Mouse (Mus musculus): ENCODE data around the gene Zxdb. TPM values are rescaled to one million over a fixed set of nuclear protein-coding genes. Genes with fewer than 3 reads are reported as not detected.
A peak's percentile ranks its signal among the peaks of the same experiment; 100 is the strongest.
"Not testable (repeated sequence)": the region's sequence is repeated elsewhere in the genome, so short reads cannot be mapped to it uniquely, and the experiment has no call there.

Gene Zxdb
- polyA plus RNA-seq (2015; fragmentation: Nextera tagmentation; extraction: Ambion mirVana): 0.16 and 0.25 TPM in 2 replicates

DNA sequence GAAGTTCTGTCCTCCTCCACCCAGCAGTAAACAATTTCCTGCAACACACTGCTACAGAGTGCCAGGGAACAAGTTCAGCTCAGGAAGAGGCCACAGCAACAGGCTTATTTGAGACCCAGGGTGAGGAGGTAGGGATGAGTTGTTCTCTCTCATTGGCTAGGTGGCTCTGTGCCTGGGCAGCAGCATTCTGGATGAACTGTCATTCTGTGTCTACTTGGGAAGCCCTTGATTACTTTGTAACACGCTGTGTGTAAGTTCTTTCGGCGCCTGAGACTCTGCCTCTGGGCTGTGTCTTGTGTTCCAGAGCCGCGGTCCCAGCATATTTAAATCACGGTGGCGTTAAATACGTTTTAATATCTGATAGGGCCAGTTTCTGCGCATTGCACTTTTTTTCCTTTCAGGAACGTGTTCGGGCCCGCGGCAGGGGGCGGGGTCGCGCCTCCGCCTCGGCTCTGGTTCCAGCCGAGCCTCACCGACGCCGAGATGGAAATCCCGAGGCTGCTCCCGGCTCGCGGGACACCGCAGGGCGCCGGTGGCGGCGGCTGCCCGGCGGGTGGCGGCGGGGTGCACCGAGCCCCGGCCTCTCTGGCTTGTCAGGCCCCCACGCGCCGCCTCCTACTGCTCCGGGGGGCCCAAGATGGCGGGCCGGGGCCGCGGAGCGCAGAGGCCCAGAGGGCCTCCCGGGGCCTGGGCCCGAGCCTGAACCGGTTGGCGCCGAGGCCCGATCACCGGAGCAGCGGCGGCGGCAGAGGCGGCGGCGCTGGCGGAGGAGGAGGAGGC is at the start of gene Zxdb:
Zxdb (plus strand) TSS at position 378 of the 780 bp plus-strand sequence.
- not testable (repeated sequence) for H3K4me1 ChIP-seq (replicated peaks); H3K9ac ChIP-seq; H3K9me3 ChIP-seq (replicated peaks); H3K27me3 ChIP-seq; H3K4me3 ChIP-seq (replicated peaks); H3K27ac ChIP-seq (replicated peaks); H3K36me3 ChIP-seq (replicated peaks)
- H3K4me2 ChIP-seq: peak within 1 kb of the TSS; percentile 46
- WGBS (ENCODE audit: insufficient replicate concordance): no CpG with 5 or more reads among the region's 60 CpGs
- ATAC-seq (ENCODE audit: insufficient read depth): peak; percentile 61

DNA sequence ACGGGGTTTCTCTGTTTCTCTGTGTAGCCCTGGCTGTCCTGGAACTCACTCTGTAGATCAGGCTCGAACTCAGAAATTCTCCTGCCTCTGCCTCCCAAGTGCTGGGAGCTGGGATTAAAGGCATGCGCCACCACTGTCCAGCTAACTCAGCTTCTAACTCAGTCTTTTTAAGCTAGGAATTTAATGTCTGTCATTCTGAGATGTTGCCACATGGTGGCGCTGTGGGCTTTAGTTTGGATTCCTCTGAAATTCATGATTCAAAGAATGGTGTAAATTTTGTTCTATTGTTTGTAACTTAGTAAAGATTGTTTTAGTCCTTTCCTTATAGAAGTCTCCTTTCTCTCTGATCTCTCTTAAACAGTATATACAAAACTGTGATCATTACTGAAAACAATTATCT is 49.4 kb upstream of the Zxdb start:
- H3K4me1 ChIP-seq (replicated peaks): no peaks in the 10 kb centered on the region
- H3K4me2 ChIP-seq: no peak overlapping the region
- H3K4me3 ChIP-seq (replicated peaks): no peak overlapping the region
- no peak overlapping the region for H3K27ac ChIP-seq (replicated peaks)
- H3K27me3 ChIP-seq: peaks cover 3% of the 10 kb centered on the region; the same call in 1 of the 2 replicates
- WGBS (ENCODE audit: insufficient replicate concordance): 32% methylated on average over 4 of the region's 4 CpGs
- no peak for ATAC-seq (ENCODE audit: insufficient read depth)
- H3K36me3 ChIP-seq (replicated peaks): no peaks in the 10 kb centered on the region
- H3K9ac ChIP-seq: no peak overlapping the region
- no peaks in the 10 kb centered on the region for H3K9me3 ChIP-seq (replicated peaks)

DNA sequence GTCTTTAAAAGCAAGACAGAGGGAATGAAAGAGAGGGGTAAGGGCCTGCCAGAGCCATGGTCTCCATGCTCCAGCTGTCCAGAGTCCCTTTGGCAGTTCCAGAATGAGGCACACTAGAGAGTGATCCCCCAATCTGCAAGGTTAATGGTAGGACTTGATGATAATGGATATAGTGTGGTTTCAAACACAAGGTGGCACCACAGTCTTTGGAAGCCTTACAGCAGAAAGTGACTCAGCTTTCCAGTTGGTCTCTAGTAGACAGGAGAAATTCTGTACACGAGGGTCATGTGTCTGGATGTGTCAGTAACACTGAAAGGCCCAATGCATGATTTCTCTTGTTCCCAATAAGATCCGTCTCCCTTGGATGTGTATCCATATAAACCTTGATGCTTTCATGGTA is 42.8 kb upstream of the Zxdb start:
- not testable (repeated sequence) for H3K27me3 ChIP-seq; H3K4me3 ChIP-seq (replicated peaks); H3K9ac ChIP-seq; H3K4me1 ChIP-seq (replicated peaks); H3K27ac ChIP-seq (replicated peaks); ATAC-seq (ENCODE audit: insufficient read depth); H3K9me3 ChIP-seq (replicated peaks); H3K36me3 ChIP-seq (replicated peaks); H3K4me2 ChIP-seq
- no CpG with 5 or more reads among the region's 2 CpGs for WGBS (ENCODE audit: insufficient replicate concordance)

DNA sequence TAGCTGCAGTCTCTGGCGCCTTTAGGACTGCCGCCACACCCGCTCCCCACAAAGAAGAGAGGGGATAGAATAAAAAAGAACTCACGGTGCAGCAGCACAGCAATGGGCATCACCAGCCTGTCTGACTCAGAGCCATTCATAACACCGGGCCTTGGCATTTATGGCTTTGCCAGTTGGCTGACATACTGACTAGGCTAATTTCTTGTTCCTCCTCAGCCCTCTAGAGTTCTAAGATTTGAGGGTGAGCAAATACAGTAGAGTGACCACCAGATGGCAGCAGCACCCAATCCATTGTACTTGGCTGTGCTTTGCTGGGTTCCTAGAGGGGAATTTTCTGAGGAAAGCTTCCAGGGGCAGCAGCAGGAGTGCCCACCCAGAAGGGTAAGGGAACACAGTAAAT is 34.8 kb upstream of the Zxdb start:
- not testable (repeated sequence) for H3K4me3 ChIP-seq (replicated peaks); ATAC-seq (ENCODE audit: insufficient read depth); H3K9me3 ChIP-seq (replicated peaks); H3K27ac ChIP-seq (replicated peaks); H3K36me3 ChIP-seq (replicated peaks); H3K9ac ChIP-seq; H3K27me3 ChIP-seq; H3K4me1 ChIP-seq (replicated peaks); H3K4me2 ChIP-seq
- WGBS (ENCODE audit: insufficient replicate concordance): 75% methylated on average over 5 of the region's 5 CpGs

DNA sequence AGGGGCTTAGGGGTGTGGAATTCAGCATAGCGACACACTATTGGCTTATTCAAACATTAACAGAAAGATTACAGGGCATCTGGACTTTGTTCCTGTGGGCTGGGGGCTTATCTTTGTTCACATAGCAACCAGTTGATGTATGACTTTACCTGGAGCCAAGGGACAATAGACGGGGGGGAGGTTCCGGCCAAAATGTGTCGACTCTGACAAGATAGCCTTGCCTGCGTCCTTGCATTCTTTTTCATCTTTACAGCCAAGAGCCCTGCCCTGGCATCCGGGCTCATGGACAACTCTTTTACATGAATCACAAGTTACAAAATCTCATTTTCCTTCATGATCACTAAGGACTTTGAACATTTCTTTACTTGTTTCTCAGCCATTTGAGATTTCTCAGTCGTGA is 17.7 kb upstream of the Zxdb start:
- H3K27ac ChIP-seq (replicated peaks); H3K4me2 ChIP-seq; H3K36me3 ChIP-seq (replicated peaks); H3K9ac ChIP-seq; H3K9me3 ChIP-seq (replicated peaks); H3K4me3 ChIP-seq (replicated peaks); H3K4me1 ChIP-seq (replicated peaks); ATAC-seq (ENCODE audit: insufficient read depth); H3K27me3 ChIP-seq: not testable (repeated sequence)
- WGBS (ENCODE audit: insufficient replicate concordance): 78% methylated on average over 7 of the region's 7 CpGs

DNA sequence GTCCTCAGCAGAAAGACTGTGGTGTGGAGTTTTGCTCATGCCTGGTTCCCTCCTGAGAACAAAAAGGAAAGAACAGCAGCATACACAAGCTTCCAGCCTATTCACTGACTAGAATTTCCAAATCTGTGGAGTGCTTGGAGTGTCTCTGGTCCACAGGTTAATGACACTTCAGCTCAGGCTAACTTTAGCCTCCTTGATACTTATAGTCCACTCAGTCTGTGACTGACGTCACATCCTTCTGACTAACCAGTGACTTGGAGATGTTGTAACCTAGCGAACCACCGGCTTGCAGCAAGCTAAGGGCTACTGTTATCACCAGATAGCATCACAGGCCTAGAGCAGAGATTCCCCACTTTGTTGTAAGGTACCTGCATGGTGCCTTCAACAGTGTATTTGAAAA is 14.6 kb upstream of the Zxdb start:
- ATAC-seq (ENCODE audit: insufficient read depth); H3K4me1 ChIP-seq (replicated peaks); H3K36me3 ChIP-seq (replicated peaks); H3K27me3 ChIP-seq; H3K9ac ChIP-seq; H3K4me3 ChIP-seq (replicated peaks); H3K27ac ChIP-seq (replicated peaks); H3K4me2 ChIP-seq; H3K9me3 ChIP-seq (replicated peaks): not testable (repeated sequence)
- no CpG with 5 or more reads among the region's 3 CpGs for WGBS (ENCODE audit: insufficient replicate concordance)

DNA sequence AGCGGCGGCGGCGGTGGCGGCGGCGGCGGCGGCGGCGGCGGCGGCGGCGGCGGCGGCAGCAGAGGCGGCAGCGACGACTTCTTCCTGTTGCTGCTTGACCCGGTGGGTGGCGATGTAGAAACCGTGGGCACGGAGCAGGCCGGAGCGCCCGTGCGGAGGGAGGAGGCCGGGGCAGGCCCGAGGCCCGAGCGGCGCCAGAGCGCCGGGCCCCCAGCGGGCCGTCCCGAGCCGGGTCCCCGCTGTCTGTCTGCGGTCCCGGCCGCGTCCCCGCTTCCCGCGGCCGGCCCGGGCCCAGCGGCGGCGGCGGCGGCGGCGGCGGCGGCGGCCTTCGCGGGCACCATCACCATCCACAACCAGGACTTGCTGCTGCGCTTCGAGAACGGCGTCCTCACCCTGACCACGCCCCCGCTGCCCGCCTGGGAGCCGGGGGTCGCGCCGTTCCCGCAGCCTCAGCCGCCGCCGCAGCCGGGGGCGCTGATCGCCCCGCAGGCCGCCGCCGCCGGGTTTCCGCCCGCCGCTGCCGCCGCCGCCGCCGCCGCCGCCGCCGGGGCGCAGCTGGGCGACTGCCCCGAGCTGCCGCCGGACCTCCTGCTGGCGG is 702 bp downstream of the Zxdb start:
- not testable (repeated sequence) for H3K9ac ChIP-seq; H3K27ac ChIP-seq (replicated peaks); H3K9me3 ChIP-seq (replicated peaks); H3K4me1 ChIP-seq (replicated peaks); H3K4me3 ChIP-seq (replicated peaks); H3K27me3 ChIP-seq; H3K36me3 ChIP-seq (replicated peaks)
- H3K4me2 ChIP-seq: peak overlapping the region; percentile 46
- peak; percentile 64 for ATAC-seq (ENCODE audit: insufficient read depth)
- 37% methylated on average over 11 of the region's 102 CpGs for WGBS (ENCODE audit: insufficient replicate concordance)

DNA sequence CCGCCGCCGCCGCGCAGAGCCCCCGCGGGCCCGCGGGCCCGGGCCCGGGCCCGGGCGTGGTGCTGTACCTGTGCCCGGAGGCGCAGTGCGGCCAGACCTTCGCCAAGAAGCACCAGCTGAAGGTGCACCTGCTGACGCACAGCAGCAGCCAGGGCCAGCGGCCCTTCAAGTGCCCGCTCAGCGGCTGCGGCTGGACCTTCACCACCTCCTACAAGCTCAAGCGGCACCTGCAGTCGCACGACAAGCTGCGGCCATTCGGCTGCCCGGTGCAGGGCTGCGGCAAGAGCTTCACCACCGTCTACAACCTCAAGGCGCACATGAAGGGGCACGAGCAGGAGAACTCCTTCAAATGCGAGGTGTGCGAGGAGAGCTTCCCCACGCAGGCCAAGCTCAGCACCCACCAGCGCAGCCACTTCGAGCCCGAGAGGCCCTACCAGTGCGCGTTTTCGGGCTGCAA is 1.3 kb downstream of the Zxdb start:
- not testable (repeated sequence) for H3K4me2 ChIP-seq; H3K9ac ChIP-seq; H3K27me3 ChIP-seq; H3K36me3 ChIP-seq (replicated peaks); H3K4me1 ChIP-seq (replicated peaks); H3K9me3 ChIP-seq (replicated peaks); H3K27ac ChIP-seq (replicated peaks); H3K4me3 ChIP-seq (replicated peaks)
- ATAC-seq (ENCODE audit: insufficient read depth): peak; percentile 19; the same call in 1 of the 2 replicates
- no CpG with 5 or more reads among the region's 41 CpGs for WGBS (ENCODE audit: insufficient replicate concordance)

DNA sequence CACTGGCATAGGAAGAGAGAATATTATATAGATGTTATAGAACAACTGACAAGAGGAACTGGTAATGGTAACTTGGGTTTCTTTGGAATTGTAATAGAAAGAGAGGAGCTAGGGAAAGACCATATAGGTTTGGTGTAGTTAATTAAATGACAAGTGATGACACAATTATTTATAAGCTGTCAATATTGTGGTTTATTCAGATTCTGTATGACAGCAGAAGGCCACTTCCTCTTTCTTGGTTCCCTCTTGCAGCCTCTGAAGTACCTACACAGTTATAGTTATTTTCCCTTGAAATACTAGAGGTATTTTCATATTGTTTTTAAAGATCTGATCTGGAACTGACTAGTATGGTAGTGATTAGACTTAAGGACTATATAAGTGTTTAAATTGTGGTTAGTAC is 7.2 kb downstream of the Zxdb start:
- no peak overlapping the region for H3K4me3 ChIP-seq (replicated peaks)
- H3K27me3 ChIP-seq: no peaks in the 10 kb centered on the region
- no peak overlapping the region for H3K27ac ChIP-seq (replicated peaks)
- no peaks in the 10 kb centered on the region for H3K4me1 ChIP-seq (replicated peaks)
- no peaks in the 10 kb centered on the region for H3K9me3 ChIP-seq (replicated peaks)
- no peak overlapping the region for H3K4me2 ChIP-seq
- ATAC-seq (ENCODE audit: insufficient read depth): no peak
- no peak overlapping the region for H3K9ac ChIP-seq
- H3K36me3 ChIP-seq (replicated peaks): no peaks in the 10 kb centered on the region

DNA sequence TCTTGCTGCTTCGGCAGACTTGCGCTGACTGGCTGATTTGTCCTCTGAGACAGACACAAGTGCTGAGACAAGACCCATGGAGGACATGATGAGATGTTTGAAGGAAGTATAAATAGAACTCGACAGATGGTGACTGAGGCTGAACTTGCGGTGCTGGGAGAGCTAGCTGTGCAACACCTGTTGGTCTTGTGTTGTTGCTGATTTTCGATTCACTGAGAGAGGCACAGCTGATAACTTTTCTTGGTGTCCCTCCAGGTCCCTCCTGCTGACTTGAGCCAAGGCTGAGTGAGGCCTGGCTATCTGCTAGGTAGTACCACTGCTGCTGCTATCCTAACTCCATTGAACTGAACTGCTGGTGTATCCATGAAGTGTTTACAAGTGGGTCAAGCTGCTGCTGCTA is 29.4 kb downstream of the Zxdb start:
- WGBS (ENCODE audit: insufficient replicate concordance): 67% methylated on average over 5 of the region's 5 CpGs
- no peaks in the 10 kb centered on the region for H3K4me1 ChIP-seq (replicated peaks)

DNA sequence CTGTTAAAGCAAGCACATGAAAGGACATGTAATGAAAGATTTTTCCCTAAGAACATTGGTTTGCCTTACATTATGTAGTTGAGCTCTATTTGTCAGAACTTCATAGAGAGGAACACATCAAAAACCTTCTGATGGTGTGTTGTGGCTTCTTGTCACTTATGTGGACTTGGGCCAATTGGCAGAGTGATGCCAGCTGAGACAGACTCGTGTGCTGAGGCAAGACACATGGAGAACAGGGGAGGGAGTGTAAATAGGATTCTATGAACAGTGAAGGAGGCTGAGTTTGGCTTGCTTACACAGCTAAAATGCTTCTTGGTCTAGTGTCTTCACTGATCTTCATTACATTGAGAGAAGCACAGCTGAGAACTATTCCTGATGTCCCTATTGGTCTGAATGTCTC is 35.6 kb downstream of the Zxdb start:
- no peak overlapping the region for H3K9ac ChIP-seq
- no peaks in the 10 kb centered on the region for H3K27me3 ChIP-seq
- H3K4me2 ChIP-seq: no peak overlapping the region
- no peaks in the 10 kb centered on the region for H3K36me3 ChIP-seq (replicated peaks)
- H3K4me1 ChIP-seq (replicated peaks): no peaks in the 10 kb centered on the region
- 14% methylated on average over 1 of the region's 1 CpGs for WGBS (ENCODE audit: insufficient replicate concordance)
- H3K4me3 ChIP-seq (replicated peaks): no peak overlapping the region
- H3K27ac ChIP-seq (replicated peaks): no peak overlapping the region
- ATAC-seq (ENCODE audit: insufficient read depth): no peak
- no peaks in the 10 kb centered on the region for H3K9me3 ChIP-seq (replicated peaks)

More for the DNA sequence above, 29.4 kb downstream of the Zxdb start:
- no peak overlapping the region for H3K4me2 ChIP-seq
- H3K9ac ChIP-seq: no peak overlapping the region
- H3K4me3 ChIP-seq (replicated peaks): no peak overlapping the region
- no peaks in the 10 kb centered on the region for H3K9me3 ChIP-seq (replicated peaks)
- H3K27me3 ChIP-seq: no peaks in the 10 kb centered on the region
- H3K36me3 ChIP-seq (replicated peaks): no peaks in the 10 kb centered on the region
- no peak for ATAC-seq (ENCODE audit: insufficient read depth)
- no peak overlapping the region for H3K27ac ChIP-seq (replicated peaks)

DNA sequence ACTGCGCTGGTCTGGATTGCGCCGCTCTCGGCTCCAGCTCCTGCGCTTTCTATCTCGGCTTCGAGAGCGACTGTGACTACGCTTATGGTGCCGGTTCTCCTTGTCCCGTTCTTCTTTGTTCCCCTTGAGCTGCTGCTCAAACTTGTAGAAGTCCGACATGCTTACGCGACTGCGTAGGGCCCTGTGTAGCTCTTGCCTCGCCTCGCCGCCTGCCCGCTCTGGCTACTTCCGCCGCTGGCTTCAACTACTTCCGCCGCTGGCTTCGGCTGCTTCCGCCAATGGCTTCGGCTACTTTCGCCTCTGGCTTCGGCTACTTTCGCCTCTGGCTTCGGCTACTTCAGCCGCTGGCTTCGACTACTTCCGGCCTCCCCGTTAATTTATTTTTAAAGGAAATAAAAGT is 49.5 kb downstream of the Zxdb start:
- H3K9ac ChIP-seq: no peak overlapping the region
- ATAC-seq (ENCODE audit: insufficient read depth): no peak
- H3K9me3 ChIP-seq (replicated peaks): no peaks in the 10 kb centered on the region
- H3K4me1 ChIP-seq (replicated peaks): no peaks in the 10 kb centered on the region
- no peaks in the 10 kb centered on the region for H3K36me3 ChIP-seq (replicated peaks)
- no peak overlapping the region for H3K4me3 ChIP-seq (replicated peaks)
- no peaks in the 10 kb centered on the region for H3K27me3 ChIP-seq
- H3K4me2 ChIP-seq: no peak overlapping the region
- WGBS (ENCODE audit: insufficient replicate concordance): 85% methylated on average over 34 of the region's 34 CpGs
- H3K27ac ChIP-seq (replicated peaks): no peak overlapping the region
